22 mouse cellular contexts compared by ENCODE assay signal in the genomic region with DNA sequence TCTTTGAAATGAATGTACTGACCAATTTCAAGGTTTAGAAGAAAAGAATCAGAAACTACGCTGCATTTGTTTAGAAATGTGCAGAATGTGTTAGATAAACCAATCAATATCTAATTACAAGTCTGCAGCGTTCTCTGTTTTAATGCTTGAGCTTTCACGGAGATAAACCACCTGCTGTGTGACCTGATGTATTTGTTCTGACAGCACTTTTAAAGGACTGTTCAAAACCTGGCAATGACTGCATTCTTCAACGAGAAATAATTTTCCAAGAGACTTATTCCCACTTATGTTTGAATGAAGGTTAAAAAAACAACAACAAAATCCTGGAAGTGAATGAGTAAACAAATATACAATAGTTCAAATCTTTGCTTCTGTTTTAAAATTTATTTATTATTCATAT.
DNase-seq lines count a peak whose midpoint lies in the region; ATAC-seq and TF ChIP-seq lines count a peak whose summit lies in the region.
"Had no signal": no experiment of that assay in that cellular context is flagged by ENCODE, and none has a peak within 500 bp of the region (broad histone marks: within the 10 kb centered on the region; RNA-seq: fewer than 3 reads in every experiment).

No protein-coding gene starts in this region.

- H3K4me3 ChIP-seq in hindbrain, embryonic 14.5 days (replicated peaks; ENCODE audit: low read length) = no peak overlapping the region
- H3K4me3 ChIP-seq in hindbrain, embryonic 12.5 days = no peak overlapping the region
- H3K4me3 ChIP-seq in midbrain, postnatal 0 days (ENCODE audit: low read depth, low read length) = no peak overlapping the region
- H3K4me3 ChIP-seq in midbrain, embryonic 11.5 days (ENCODE audit: low read depth, low read length) = no peak overlapping the region
- no peak overlapping the region for H3K4me3 ChIP-seq in thymus, adult 2 months (ENCODE audit: control insufficient read depth, insufficient read depth, low read length)
- H3K4me3 ChIP-seq: forebrain, embryonic 15.5 days; heart, embryonic 10.5 days; hindbrain, embryonic 13.5 days had no signal

- ATAC-seq in hindbrain, embryonic 14.5 days (ENCODE audit: low FRiP score) = no peak
- no peak for ATAC-seq in hindbrain, embryonic 12.5 days (ENCODE audit: low FRiP score)
- no peak for ATAC-seq in midbrain, postnatal 0 days (ENCODE audit: low FRiP score)
- ATAC-seq in midbrain, embryonic 11.5 days (ENCODE audit: low FRiP score) = no peak
- ATAC-seq: CD4-positive, CD25-positive, alpha-beta regulatory T cell, adult 4 months; forebrain, embryonic 15.5 days; inflammation-experienced regulatory T-cells, adult 6 months; intestine, postnatal 0 days had no signal

- DNase-seq in cerebellum, postnatal 10 days = peak; percentile 73 to 81
- no peak for DNase-seq in cerebellum, adult 11 months
- DNase-seq in hindbrain, embryonic 14.5 days (ENCODE audit: low spot score) = peak; percentile 28
- DNase-seq in midbrain, postnatal 0 days (ENCODE audit: low spot score) = peak; percentile 46
- DNase-seq in midbrain, embryonic 11.5 days (ENCODE audit: low spot score, missing footprints) = no peak
- DNase-seq in thymus, adult 2 months = no peak
- DNase-seq: adrenal gland, postnatal 10 days; B cell, adult 2 months; cerebellum, adult 2 months; cerebellum, postnatal 25 days; gastrocnemius, postnatal 36 days; heart, adult 18-20 months; heart, postnatal 10 days; heart, postnatal 4 days had no signal

- no peaks in the 10 kb centered on the region for H3K27me3 ChIP-seq in hindbrain, embryonic 14.5 days (ENCODE audit: control insufficient read depth, insufficient read depth, low read length)
- no peaks in the 10 kb centered on the region for H3K27me3 ChIP-seq in hindbrain, embryonic 12.5 days
- no peaks in the 10 kb centered on the region for H3K27me3 ChIP-seq in midbrain, postnatal 0 days (ENCODE audit: insufficient read depth, low read length)
- no peaks in the 10 kb centered on the region for H3K27me3 ChIP-seq in midbrain, embryonic 11.5 days (ENCODE audit: control insufficient read depth, insufficient read depth, low read length)
- no peaks in the 10 kb centered on the region for H3K27me3 ChIP-seq in thymus, adult 2 months (ENCODE audit: control insufficient read depth, insufficient read depth, low read length)
- H3K27me3 ChIP-seq: forebrain, embryonic 15.5 days; hindbrain, embryonic 13.5 days had no signal

- no peak overlapping the region for H3K27ac ChIP-seq in hindbrain, embryonic 14.5 days
- H3K27ac ChIP-seq in hindbrain, embryonic 12.5 days = no peak overlapping the region
- no peak overlapping the region for H3K27ac ChIP-seq in midbrain, postnatal 0 days (ENCODE audit: low read depth, low read length)
- H3K27ac ChIP-seq in midbrain, embryonic 11.5 days (ENCODE audit: low read depth, low read length) = no peak overlapping the region
- H3K27ac ChIP-seq in thymus, adult 2 months (ENCODE audit: control insufficient read depth, insufficient read depth, low read length) = no peak overlapping the region
- H3K27ac ChIP-seq: forebrain, embryonic 15.5 days; heart, embryonic 10.5 days; hindbrain, embryonic 13.5 days had no signal

- H3K36me3 ChIP-seq in hindbrain, embryonic 14.5 days (replicated peaks; ENCODE audit: control insufficient read depth, insufficient read depth) = no peaks in the 10 kb centered on the region
- no peaks in the 10 kb centered on the region for H3K36me3 ChIP-seq in hindbrain, embryonic 12.5 days
- no peaks in the 10 kb centered on the region for H3K36me3 ChIP-seq in midbrain, postnatal 0 days (ENCODE audit: insufficient read depth, low read length)
- no peaks in the 10 kb centered on the region for H3K36me3 ChIP-seq in midbrain, embryonic 11.5 days (ENCODE audit: control insufficient read depth, insufficient read depth, low read length)
- no peaks in the 10 kb centered on the region for H3K36me3 ChIP-seq in thymus, adult 2 months (ENCODE audit: control insufficient read depth, insufficient read depth, low read length)
- H3K36me3 ChIP-seq: forebrain, embryonic 15.5 days; G1E; heart, embryonic 10.5 days; hindbrain, embryonic 13.5 days had no signal

- no peaks in the 10 kb centered on the region for H3K9me3 ChIP-seq in hindbrain, embryonic 14.5 days (ENCODE audit: control insufficient read depth, low read length)
- no peaks in the 10 kb centered on the region for H3K9me3 ChIP-seq in hindbrain, embryonic 12.5 days (replicated peaks)
- no peaks in the 10 kb centered on the region for H3K9me3 ChIP-seq in midbrain, postnatal 0 days (ENCODE audit: low read length)
- no peaks in the 10 kb centered on the region for H3K9me3 ChIP-seq in midbrain, embryonic 11.5 days (ENCODE audit: control insufficient read depth, low read length)
- H3K9me3 ChIP-seq: forebrain, embryonic 15.5 days; heart, embryonic 10.5 days; hindbrain, embryonic 13.5 days had no signal

- 31% methylated on average over 4 of the region's 4 CpGs for WGBS in hindbrain, embryonic 14.5 days
- WGBS in hindbrain, embryonic 12.5 days = 38% methylated on average over 4 of the region's 4 CpGs
- WGBS in midbrain, postnatal 0 days = 21% methylated on average over 4 of the region's 4 CpGs
- WGBS in midbrain, embryonic 11.5 days = 36% methylated on average over 4 of the region's 4 CpGs
- 72% methylated on average over 4 of the region's 4 CpGs for WGBS in thymus, adult 2 months

- no peak for TF ChIP-seq CTCF in midbrain, postnatal 0 days (IDR thresholded peaks at IDR 0.05)
- no peak for TF ChIP-seq CTCF in thymus, adult 2 months (IDR thresholded peaks at IDR 0.05; ENCODE audit: borderline replicate concordance, control insufficient read depth, extremely low read depth, insufficient read depth, low read length, poor library complexity)

- H3K4me2 ChIP-seq in hindbrain, embryonic 14.5 days (replicated peaks) = no peak overlapping the region
- H3K4me2 ChIP-seq in hindbrain, embryonic 12.5 days (replicated peaks) = no peak overlapping the region
- no peak overlapping the region for H3K4me2 ChIP-seq in midbrain, postnatal 0 days (ENCODE audit: low read depth, low read length, poor library complexity, severe bottlenecking)
- no peak overlapping the region for H3K4me2 ChIP-seq in midbrain, embryonic 11.5 days
- H3K4me2 ChIP-seq: forebrain, embryonic 15.5 days; hindbrain, embryonic 13.5 days had no signal

- H3K4me1 ChIP-seq in hindbrain, embryonic 14.5 days (replicated peaks; ENCODE audit: control insufficient read depth, insufficient read depth, low read length) = no peaks in the 10 kb centered on the region
- H3K4me1 ChIP-seq in hindbrain, embryonic 12.5 days = no peaks in the 10 kb centered on the region
- no peaks in the 10 kb centered on the region for H3K4me1 ChIP-seq in midbrain, postnatal 0 days (ENCODE audit: insufficient read depth, low read length)
- no peaks in the 10 kb centered on the region for H3K4me1 ChIP-seq in midbrain, embryonic 11.5 days (ENCODE audit: control insufficient read depth, insufficient read depth, low read length)
- H3K4me1 ChIP-seq in thymus, adult 2 months (replicated peaks; ENCODE audit: control insufficient read depth, insufficient read depth, low read length) = no peaks in the 10 kb centered on the region
- H3K4me1 ChIP-seq: forebrain, embryonic 15.5 days; heart, embryonic 10.5 days; hindbrain, embryonic 13.5 days had no signal

- no peak for TF ChIP-seq POLR2A in thymus, adult 2 months (IDR thresholded peaks at IDR 0.05; ENCODE audit: control insufficient read depth, extremely low read depth, insufficient read depth, low read length, poor library complexity)

- no peak overlapping the region for H3K9ac ChIP-seq in hindbrain, embryonic 14.5 days
- no peak overlapping the region for H3K9ac ChIP-seq in hindbrain, embryonic 12.5 days
- H3K9ac ChIP-seq in midbrain, postnatal 0 days (replicated peaks; ENCODE audit: low read length, poor library complexity, severe bottlenecking) = no peak overlapping the region
- H3K9ac ChIP-seq in midbrain, embryonic 11.5 days (ENCODE audit: low read length) = no peak overlapping the region
- H3K9ac ChIP-seq: forebrain, embryonic 15.5 days; hindbrain, embryonic 13.5 days had no signal

Comparison
In these comparisons a context has a peak if more than half of its experiments do, and no peak if none do; other contexts are left out.
1. DNase-seq: peak in cerebellum, postnatal 10 days (2 of 2), hindbrain, embryonic 14.5 days (single experiment) and midbrain, postnatal 0 days (single experiment); none in cerebellum, adult 11 months (single experiment), midbrain, embryonic 11.5 days (single experiment) and thymus, adult 2 months (single experiment).